Mouse (Mus musculus) kidney, embryonic 15.5 days (tissue): ENCODE measurements around the gene Tctex1d4. TPM values are rescaled to one million over a fixed set of nuclear protein-coding genes. Genes with fewer than 3 reads are reported as not detected.

Experiments used
- ATAC-seq: fragments of 200-750 bp; cut with Nextera tagmentation; replicated peaks from 2 replicates; pipeline ENCODE4 v1.8.0; 2017; ENCODE audit warnings: moderate TSS enrichment; ENCODE audit not compliant: low FRiP score
- H3K27ac ChIP-seq: fragments of 300-500 bp; sonication (generic); 2 replicates; pipeline ENCODE4 v1.5.1; 2015; ENCODE audit warnings: mild to moderate bottlenecking, inconsistent platforms
- H3K27me3 ChIP-seq: fragments of 300-500 bp; sonication (generic); 2 replicates; pipeline ENCODE4 v1.6.1; 2015; ENCODE audit warnings: inconsistent platforms
- H3K36me3 ChIP-seq: fragments of 300-500 bp; sonication (generic); 2 replicates; pipeline ENCODE4 v1.6.1; 2015; ENCODE audit warnings: inconsistent platforms
- H3K4me1 ChIP-seq: fragments of 300-500 bp; sonication (generic); 2 replicates; pipeline ENCODE4 v1.6.1; 2015; ENCODE audit warnings: inconsistent platforms
- H3K4me2 ChIP-seq: fragments of 300-500 bp; sonication (generic); 2 replicates; pipeline ENCODE4 v1.6.1; 2015; ENCODE audit warnings: moderate library complexity, mild to moderate bottlenecking, inconsistent platforms
- H3K4me3 ChIP-seq: fragments of 300-500 bp; sonication (generic); replicated peaks from 2 replicates; pipeline ENCODE4 v1.5.1; 2015; ENCODE audit warnings: mild to moderate bottlenecking, inconsistent platforms
- H3K9ac ChIP-seq: fragments of 300-500 bp; sonication (generic); 2 replicates; pipeline ENCODE4 v1.6.1; 2015; ENCODE audit warnings: mild to moderate bottlenecking, inconsistent platforms
- H3K9me3 ChIP-seq: fragments of 300-500 bp; sonication (generic); replicated peaks from 2 replicates; pipeline ENCODE4 v1.6.1; 2016; ENCODE audit warnings: inconsistent platforms
- WGBS: fragments of 180-500 bp; shearing (Covaris S2); methylation state at CpG from one replicate; pipeline ENCODE4 v1.1.7; 2015; ENCODE audit warnings: mixed read lengths; 5-methylcytosine and 5-hydroxymethylcytosine counted together
- polyA plus RNA-seq: library from polyadenylated mRNA; unstranded; fragments of >200 nt; fragmentation: Nextera tagmentation; extraction: Ambion mirVana; gene quantifications from 2 replicates; pipeline ENCODE4 v1.2.1, GENCODE M21; 2015

Tctex1d4 gene
- polyA plus RNA-seq, result not detected in 2 replicates

- no peak within 1 kb of the TSS for H3K4me3 ChIP-seq
- 77% methylated on average over 9 of the region's 9 CpGs for WGBS
- no peak for ATAC-seq
- peak within 1 kb of the TSS; percentile 94 for H3K27ac ChIP-seq
- no peaks in the 10 kb centered on the region for H3K9me3 ChIP-seq
- H3K27me3 ChIP-seq, result peaks cover 5% of the 10 kb centered on the region
- peak within 1 kb of the TSS; percentile 39 for H3K4me2 ChIP-seq
- H3K4me1 ChIP-seq, result peaks cover 26% of the 10 kb centered on the region
- peaks cover 18% of the 10 kb centered on the region; the same call in 1 of the 2 replicates for H3K36me3 ChIP-seq
- H3K9ac ChIP-seq, result peak within 1 kb of the TSS; percentile 29
These were observed at the start of gene Tctex1d4 for GRCm38 (mm10) chr4:117126675-117127290. TSS of gene Tctex1d4 (plus strand) at chr4:117126794.

GRCm38 (mm10) chr4:117087948-117088640 is 38.5 kb upstream of the Tctex1d4 start:
- peaks cover 15% of the 10 kb centered on the region for H3K4me1 ChIP-seq
- H3K4me3 ChIP-seq, result no peak overlapping the region
- no peak overlapping the region for H3K9ac ChIP-seq
- no peak for ATAC-seq
- H3K9me3 ChIP-seq, result no peaks in the 10 kb centered on the region
- WGBS, result 66% methylated on average over 7 of the region's 7 CpGs
- H3K27ac ChIP-seq, result no peak overlapping the region
- H3K27me3 ChIP-seq, result no peaks in the 10 kb centered on the region
- peaks cover 29% of the 10 kb centered on the region for H3K36me3 ChIP-seq
- no peak overlapping the region for H3K4me2 ChIP-seq

GRCm38 (mm10) chr4:117090586-117090985 is 36.0 kb upstream of the Tctex1d4 start:
- 64% methylated on average over 7 of the region's 7 CpGs for WGBS
- Histone ChIP-seq H3K4me2 (no peak overlapping the region), H3K4me1 (peaks cover 28% of the 10 kb centered on the region), H3K9ac (no peak overlapping the region), H3K36me3 (peaks cover 17% of the 10 kb centered on the region), H3K27me3 (no peaks in the 10 kb centered on the region), H3K4me3 (no peak overlapping the region), H3K9me3 (no peaks in the 10 kb centered on the region), H3K27ac (no peak overlapping the region)
- ATAC-seq, result no peak

- H3K4me3 ChIP-seq, result no peak overlapping the region
- no peaks in the 10 kb centered on the region for H3K9me3 ChIP-seq
- peaks cover 51% of the 10 kb centered on the region for H3K4me1 ChIP-seq
- no peak for ATAC-seq
- H3K9ac ChIP-seq, result no peak overlapping the region
- no peaks in the 10 kb centered on the region for H3K36me3 ChIP-seq
- peak overlapping the region; percentile 86; the same call in 1 of the 2 replicates for H3K27ac ChIP-seq
- no peaks in the 10 kb centered on the region for H3K27me3 ChIP-seq
- peak overlapping the region; percentile 94; the same call in 1 of the 2 replicates for H3K4me2 ChIP-seq
- 59% methylated on average over 3 of the region's 3 CpGs for WGBS
These were observed 31.8 kb upstream of the Tctex1d4 start for GRCm38 (mm10) chr4:117094626-117095361.

- peak within 1 kb of the TSS; percentile 69 for H3K4me3 ChIP-seq
- WGBS, result under 1% methylated on average over 50 of the region's 50 CpGs
- H3K27me3 ChIP-seq, result no peaks in the 10 kb centered on the region
- H3K4me2 ChIP-seq, result peak within 1 kb of the TSS; percentile 94
- peaks cover 43% of the 10 kb centered on the region for H3K4me1 ChIP-seq
- no peaks in the 10 kb centered on the region for H3K9me3 ChIP-seq
- H3K9ac ChIP-seq, result peak within 1 kb of the TSS; percentile 64
- peak within 1 kb of the TSS; percentile 86 for H3K27ac ChIP-seq
- peak; percentile 86 for ATAC-seq
- H3K36me3 ChIP-seq, result peaks cover 4% of the 10 kb centered on the region; the same call in 1 of the 2 replicates
These were observed 30.8 kb upstream of the Tctex1d4 start, which contains the start of gene Ptch2 for GRCm38 (mm10) chr4:117095551-117096452. TSS of gene Ptch2 (plus strand) at chr4:117096075.

- H3K36me3 ChIP-seq, result peaks cover 4% of the 10 kb centered on the region; the same call in 1 of the 2 replicates
- WGBS, result 8% methylated on average over 5 of the region's 5 CpGs
- ATAC-seq, result no peak
- peak overlapping the region; percentile 86 for H3K27ac ChIP-seq
- H3K9ac ChIP-seq, result peak overlapping the region; percentile 64
- H3K4me3 ChIP-seq, result peak overlapping the region; percentile 69
- H3K4me1 ChIP-seq, result peaks cover 43% of the 10 kb centered on the region
- no peaks in the 10 kb centered on the region for H3K27me3 ChIP-seq
- H3K4me2 ChIP-seq, result peak overlapping the region; percentile 94
- H3K9me3 ChIP-seq, result no peaks in the 10 kb centered on the region
These were observed 29.9 kb upstream of the Tctex1d4 start for GRCm38 (mm10) chr4:117096666-117097065.

GRCm38 (mm10) chr4:117097969-117098763 is 28.4 kb upstream of the Tctex1d4 start:
- peak; percentile 46 for ATAC-seq
- H3K9me3 ChIP-seq, result no peaks in the 10 kb centered on the region
- H3K36me3 ChIP-seq, result peaks cover 7% of the 10 kb centered on the region; the same call in 1 of the 2 replicates
- no peak overlapping the region for H3K9ac ChIP-seq
- peak overlapping the region; percentile 10; the same call in 1 of the 2 replicates for H3K4me3 ChIP-seq
- WGBS, result 56% methylated on average over 8 of the region's 8 CpGs
- no peaks in the 10 kb centered on the region for H3K27me3 ChIP-seq
- peak overlapping the region; percentile 94 for H3K4me2 ChIP-seq
- peaks cover 43% of the 10 kb centered on the region for H3K4me1 ChIP-seq
- H3K27ac ChIP-seq, result peak overlapping the region; percentile 66

GRCm38 (mm10) chr4:117098764-117099036 is 27.9 kb upstream of the Tctex1d4 start:
- Histone ChIP-seq H3K9me3 (no peaks in the 10 kb centered on the region), H3K27ac (peak overlapping the region; percentile 66), H3K4me1 (peaks cover 43% of the 10 kb centered on the region), H3K36me3 (peaks cover 7% of the 10 kb centered on the region; the same call in 1 of the 2 replicates), H3K4me2 (peak overlapping the region; percentile 94; the same call in 1 of the 2 replicates), H3K4me3 (no peak overlapping the region), H3K27me3 (no peaks in the 10 kb centered on the region), H3K9ac (no peak overlapping the region)
- WGBS, result 79% methylated on average over 2 of the region's 2 CpGs
- ATAC-seq, result no peak

GRCm38 (mm10) chr4:117100036-117100435 is 26.6 kb upstream of the Tctex1d4 start:
- Histone ChIP-seq H3K4me1 (peaks cover 46% of the 10 kb centered on the region), H3K4me2 (no peak overlapping the region), H3K9ac (no peak overlapping the region), H3K36me3 (peaks cover 7% of the 10 kb centered on the region; the same call in 1 of the 2 replicates), H3K4me3 (no peak overlapping the region), H3K9me3 (no peaks in the 10 kb centered on the region), H3K27ac (no peak overlapping the region), H3K27me3 (no peaks in the 10 kb centered on the region)
- no peak for ATAC-seq
- WGBS, result 76% methylated on average over 4 of the region's 4 CpGs

GRCm38 (mm10) chr4:117101218-117101617 is 25.4 kb upstream of the Tctex1d4 start:
- no peak for ATAC-seq
- Histone ChIP-seq H3K4me1 (peaks cover 44% of the 10 kb centered on the region), H3K9ac (no peak overlapping the region), H3K4me3 (no peak overlapping the region), H3K36me3 (peaks cover 16% of the 10 kb centered on the region), H3K9me3 (no peaks in the 10 kb centered on the region), H3K27me3 (no peaks in the 10 kb centered on the region), H3K4me2 (no peak overlapping the region), H3K27ac (peak overlapping the region; percentile 24; the same call in 1 of the 2 replicates)
- 45% methylated on average over 7 of the region's 7 CpGs for whole genome bisulfite sequencing
